Mouse (Mus musculus): ENCODE measurements around the gene Lrrc46.
A peak's percentile ranks its signal among the peaks of the same experiment; 100 is the strongest.

- TF ChIP-seq CTCF (IDR thresholded peaks at IDR 0.05; ENCODE audit: extremely low read depth, insufficient read length, insufficient replicate concordance, low read depth, low read length) (peak; percentile 64; the same call in 1 of the 2 replicates), POLR2A (IDR thresholded peaks at IDR 0.05; ENCODE audit: low read depth, low read length) (no peak)
These were observed 41.8 kb upstream of the Lrrc46 start for GRCm38 (mm10) chr11:97082977-97083376.

All from small intestine, adult 2 months (tissue).